Mouse (Mus musculus) embryonic fibroblast, embryonic 13.5 days (primary cell): ENCODE data around the gene Ank2.

Source experiments
- CTCF ChIP-seq: IDR thresholded peaks from 2 replicates; pipeline ENCODE4 v1.5.1; 2011; ENCODE audit warnings: mild to moderate bottlenecking, control low read depth, low read length, moderate library complexity, borderline replicate concordance; ENCODE audit not compliant: insufficient read depth
- POLR2A ChIP-seq: IDR thresholded peaks from 2 replicates; pipeline ENCODE4 v1.6.1; 2011; ENCODE audit warnings: low read depth, mild to moderate bottlenecking, control low read depth, low read length, moderate library complexity

DNA sequence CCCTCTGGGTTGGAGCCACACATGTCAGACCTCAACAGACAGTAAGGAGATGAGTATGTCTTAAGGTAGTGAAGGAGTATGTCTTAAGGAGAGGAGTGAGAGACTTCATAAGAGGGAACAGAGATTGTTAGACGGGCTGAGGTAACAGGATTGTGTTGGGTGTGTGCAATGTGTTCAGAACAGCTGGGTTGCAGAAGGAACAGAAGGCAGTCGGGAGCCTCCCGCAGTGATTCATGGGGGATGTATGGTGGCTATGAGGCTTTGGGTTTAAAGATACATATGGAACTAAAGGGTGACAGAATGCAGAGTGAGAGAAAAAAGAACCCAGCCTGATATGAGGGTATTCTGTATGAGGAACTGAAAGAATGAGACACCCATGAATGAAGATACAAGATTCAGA lies 464.2 kb downstream of the Ank2 start:
- TF ChIP-seq POLR2A: no peak
- TF ChIP-seq CTCF: no peak
